Mouse (Mus musculus) E14TG2a.4 (cell line): Measurements from ENCODE around the gene Trabd2b.

Experiments used
- CTCF ChIP-seq: conservative IDR thresholded peaks from 2 replicates; pipeline ENCODE4 v1.5.1; 2014; ENCODE audit warnings: low read length
- POU5F1 ChIP-seq: IDR thresholded peaks from 2 replicates; pipeline ENCODE4 v1.6.1; 2014; ENCODE audit warnings: low read length, borderline replicate concordance

- TF ChIP-seq POU5F1 (no peak), CTCF (no peak)
Observed at GRCm38 (mm10) chr4:114382627-114383026, 23.9 kb upstream of the Trabd2b start.
